Mouse (Mus musculus) testis, adult 2 months (tissue): Measurements from ENCODE around the gene 1700018B08Rik. TPM values are rescaled to one million over a fixed set of nuclear protein-coding genes. Genes with fewer than 3 reads are reported as not detected.

Source experiments
- H3K27ac ChIP-seq: fragments of 200-500 bp; 2 replicates; pipeline ENCODE4 v1.5.1; 2012; ENCODE audit warnings: low read depth, low read length; ENCODE audit not compliant: control insufficient read depth, insufficient read depth
- H3K27me3 ChIP-seq: fragments of 200-500 bp; 2 replicates; pipeline ENCODE4 v1.6.1; 2012; ENCODE audit warnings: mild to moderate bottlenecking, low read length, moderate library complexity; ENCODE audit not compliant: control insufficient read depth, insufficient read depth
- H3K36me3 ChIP-seq: fragments of 200-500 bp; 2 replicates; pipeline ENCODE4 v1.6.1; 2012; ENCODE audit warnings: mild to moderate bottlenecking, low read length; ENCODE audit not compliant: control insufficient read depth, insufficient read depth
- H3K4me1 ChIP-seq: fragments of 200-500 bp; 2 replicates; pipeline ENCODE4 v1.6.1; 2012; ENCODE audit warnings: low read length; ENCODE audit not compliant: control insufficient read depth, insufficient read depth
- H3K4me3 ChIP-seq: fragments of 200-500 bp; 2 replicates; pipeline ENCODE4 v1.5.1; 2012; ENCODE audit warnings: low read depth, mild to moderate bottlenecking, low read length, moderate library complexity, mixed read lengths; ENCODE audit not compliant: control insufficient read depth
- CTCF ChIP-seq: fragments of 200-500 bp; IDR thresholded peaks from 2 replicates; pipeline ENCODE4 v1.5.1; 2012; ENCODE audit warnings: low read depth, mild to moderate bottlenecking, inconsistent platforms, low read length, moderate library complexity; ENCODE audit not compliant: control insufficient read depth, insufficient read depth, insufficient replicate concordance
- POLR2A ChIP-seq: fragments of 200-500 bp; IDR thresholded peaks from 2 replicates; pipeline ENCODE4 v1.6.1; 2012; ENCODE audit warnings: low read depth, mild to moderate bottlenecking, inconsistent platforms, low read length, moderate library complexity; ENCODE audit not compliant: control insufficient read depth
- polyA plus RNA-seq: library from polyadenylated mRNA; depleted of rRNA; stranded (reverse); fragments of >200 nt; gene quantifications from 2 replicates; pipeline ENCODE4 v1.2.3, GENCODE M21; 2012

The 1700018B08Rik gene
- polyA plus RNA-seq, 1 experiment: 438 TPM

GRCm38 (mm10) chr8:121561636-121562345, 17.7 kb upstream of the 1700018B08Rik start:
- Histone ChIP-seq H3K4me1 (peaks cover 6% of the 10 kb centered on the region; the same call in 1 of the 2 replicates), H3K4me3 (no peak overlapping the region), H3K27me3 (no peaks in the 10 kb centered on the region), H3K27ac (peak overlapping the region; percentile 79), H3K36me3 (no peaks in the 10 kb centered on the region)
- TF ChIP-seq POLR2A: no peak
- TF ChIP-seq CTCF: no peak

- Histone ChIP-seq H3K27ac (no peak overlapping the region), H3K4me1 (peaks cover 6% of the 10 kb centered on the region; the same call in 1 of the 2 replicates), H3K4me3 (no peak overlapping the region), H3K36me3 (no peaks in the 10 kb centered on the region), H3K27me3 (no peaks in the 10 kb centered on the region)
- TF ChIP-seq POLR2A (no peak), CTCF (no peak)
Observed at GRCm38 (mm10) chr8:121560432-121561100, 16.4 kb upstream of the 1700018B08Rik start.

- no peak for TF ChIP-seq POLR2A
- Histone ChIP-seq H3K4me3 (no peak overlapping the region), H3K36me3 (no peaks in the 10 kb centered on the region), H3K27me3 (no peaks in the 10 kb centered on the region), H3K27ac (no peak overlapping the region), H3K4me1 (peaks cover 6% of the 10 kb centered on the region; the same call in 1 of the 2 replicates)
Observed at GRCm38 (mm10) chr8:121559801-121560200, 15.7 kb upstream of the 1700018B08Rik start.

GRCm38 (mm10) chr8:121558538-121558937, 14.4 kb upstream of the 1700018B08Rik start:
- no peak overlapping the region for H3K4me3 ChIP-seq
- no peak for TF ChIP-seq CTCF
- TF ChIP-seq POLR2A: no peak
- peaks cover 6% of the 10 kb centered on the region; the same call in 1 of the 2 replicates for H3K4me1 ChIP-seq
- H3K27me3 ChIP-seq: no peaks in the 10 kb centered on the region
- no peaks in the 10 kb centered on the region for H3K36me3 ChIP-seq
- no peak overlapping the region for H3K27ac ChIP-seq

GRCm38 (mm10) chr8:121557746-121558145, 13.6 kb upstream of the 1700018B08Rik start:
- Histone ChIP-seq H3K4me1 (peaks cover 2% of the 10 kb centered on the region; the same call in 1 of the 2 replicates), H3K36me3 (no peaks in the 10 kb centered on the region), H3K27me3 (no peaks in the 10 kb centered on the region), H3K4me3 (no peak overlapping the region), H3K27ac (no peak overlapping the region)
- TF ChIP-seq CTCF (no peak), POLR2A (no peak)

GRCm38 (mm10) chr8:121553831-121554475, 9.8 kb upstream of the 1700018B08Rik start:
- Histone ChIP-seq H3K27ac (no peak overlapping the region), H3K36me3 (no peaks in the 10 kb centered on the region), H3K4me1 (no peaks in the 10 kb centered on the region), H3K27me3 (no peaks in the 10 kb centered on the region), H3K4me3 (no peak overlapping the region)
- no peak for TF ChIP-seq CTCF
- no peak for TF ChIP-seq POLR2A

GRCm38 (mm10) chr8:121552506-121552905, 8.4 kb upstream of the 1700018B08Rik start:
- H3K36me3 ChIP-seq: no peaks in the 10 kb centered on the region
- TF ChIP-seq POLR2A (no peak), CTCF (no peak)
- H3K27ac ChIP-seq: no peak overlapping the region
- H3K27me3 ChIP-seq: no peaks in the 10 kb centered on the region
- H3K4me3 ChIP-seq: no peak overlapping the region
- H3K4me1 ChIP-seq: no peaks in the 10 kb centered on the region
